Mouse (Mus musculus): ENCODE results near the gene Kcnma1. TPM values are rescaled to one million over a fixed set of nuclear protein-coding genes. Genes with fewer than 3 reads are reported as not detected.

The Kcnma1 gene
- polyA plus RNA-seq, 1 experiment from 2014 or later: 7.8 TPM

DNA sequence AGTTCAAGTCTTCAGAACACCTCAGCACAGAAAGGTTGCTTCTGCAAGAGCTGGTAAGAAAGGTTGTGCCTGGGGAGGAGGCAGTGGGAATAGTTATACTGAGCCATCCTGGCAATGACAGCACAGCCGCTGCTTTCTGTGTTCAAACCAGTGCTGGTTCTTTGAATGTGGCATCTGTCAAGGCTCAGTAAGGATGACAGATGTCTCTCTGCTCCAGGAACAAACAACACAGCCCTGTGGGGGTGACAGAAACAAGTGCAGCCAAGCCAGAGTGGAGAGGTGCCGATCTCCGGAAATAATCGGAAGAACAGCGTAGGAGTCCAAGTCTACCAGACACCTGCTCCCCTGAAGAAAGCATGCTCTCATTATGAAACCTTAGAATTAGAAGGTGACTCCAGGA is 254.7 kb downstream of the Kcnma1 start:
- Histone ChIP-seq H3K4me3 (no peak overlapping the region), H3K9me3 (no peaks in the 10 kb centered on the region), H3K4me2 (no peak overlapping the region), H3K9ac (no peak overlapping the region), H3K4me1 (no peaks in the 10 kb centered on the region), H3K27me3 (no peaks in the 10 kb centered on the region), H3K36me3 (no peaks in the 10 kb centered on the region), H3K27ac (no peak overlapping the region)
- ATAC-seq (ENCODE audit: insufficient number of reproducible peaks, low FRiP score, low TSS enrichment, low read depth): no peak
- 87% methylated on average over 5 of the region's 5 CpGs for WGBS

DNA sequence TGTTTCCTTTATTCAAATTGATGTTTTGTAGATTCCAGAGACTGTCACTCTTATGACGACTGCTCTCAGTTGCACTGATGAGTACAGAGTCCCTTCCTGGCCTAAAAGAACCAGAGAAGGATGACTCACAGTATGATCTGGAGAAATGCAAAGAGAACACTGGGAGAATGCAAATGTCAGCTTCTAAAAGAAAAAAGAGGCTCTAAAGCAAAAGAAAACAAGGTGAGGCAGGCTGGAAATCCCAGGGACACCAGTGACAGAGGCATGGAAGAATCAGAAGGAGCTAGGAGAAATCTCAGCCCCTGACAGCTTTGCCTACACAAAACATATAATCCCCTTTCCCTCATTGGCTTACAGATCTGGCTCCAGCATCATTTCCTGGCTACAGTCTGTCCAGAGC is 255.9 kb downstream of the Kcnma1 start:
- Histone ChIP-seq H3K4me2 (no peak overlapping the region), H3K27ac (no peak overlapping the region), H3K36me3 (no peaks in the 10 kb centered on the region), H3K4me3 (no peak overlapping the region), H3K9ac (no peak overlapping the region), H3K9me3 (no peaks in the 10 kb centered on the region), H3K27me3 (no peaks in the 10 kb centered on the region), H3K4me1 (no peaks in the 10 kb centered on the region)
- no peak for ATAC-seq (ENCODE audit: insufficient number of reproducible peaks, low FRiP score, low TSS enrichment, low read depth)
- 53% methylated on average over 1 of the region's 1 CpGs for WGBS

DNA sequence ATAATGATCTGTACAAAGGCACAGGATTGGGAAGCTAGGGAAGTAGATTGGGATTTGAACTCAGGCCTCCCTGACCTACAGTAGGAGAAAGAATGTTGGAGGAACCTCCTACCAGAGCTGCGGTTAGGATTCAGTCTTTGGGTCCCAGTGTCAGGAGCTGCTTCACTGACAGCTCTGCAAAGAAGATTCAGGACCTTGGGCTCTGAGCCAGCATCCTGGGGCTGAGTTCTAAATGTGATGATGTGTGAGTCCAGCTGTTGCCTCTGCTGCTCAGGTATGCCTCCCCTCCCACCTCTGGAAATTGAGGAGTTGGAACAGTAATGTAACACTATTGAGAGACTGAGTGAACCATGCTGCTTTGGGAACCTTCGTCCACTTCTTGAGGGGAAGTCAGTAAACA is 266.3 kb downstream of the Kcnma1 start:
- no peak for ATAC-seq (ENCODE audit: insufficient number of reproducible peaks, low FRiP score, low TSS enrichment, low read depth)
- Histone ChIP-seq H3K36me3 (no peaks in the 10 kb centered on the region), H3K4me1 (no peaks in the 10 kb centered on the region), H3K9me3 (no peaks in the 10 kb centered on the region), H3K27me3 (no peaks in the 10 kb centered on the region), H3K4me2 (no peak overlapping the region), H3K4me3 (no peak overlapping the region), H3K9ac (no peak overlapping the region), H3K27ac (no peak overlapping the region)
- 72% methylated on average over 2 of the region's 2 CpGs for WGBS

DNA sequence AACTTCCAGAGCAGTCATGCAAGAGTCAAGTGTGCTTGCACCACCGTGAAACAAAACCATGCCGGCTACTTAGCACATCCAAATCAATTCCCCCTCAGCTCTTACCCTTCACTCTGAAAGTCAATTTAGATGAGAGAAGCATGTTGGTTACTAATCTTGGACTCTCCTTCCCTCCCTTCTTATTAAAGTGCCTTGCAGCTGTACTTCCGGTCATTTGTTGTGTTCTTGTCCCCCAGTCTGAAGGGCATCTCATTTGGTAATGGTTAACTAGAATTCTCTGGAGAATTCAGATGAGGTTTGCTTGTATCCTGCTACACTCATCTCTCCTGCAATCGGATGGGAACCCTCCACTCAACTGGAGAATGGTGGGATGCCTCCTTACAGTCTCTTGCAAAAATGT is 267.3 kb downstream of the Kcnma1 start:
- ATAC-seq (ENCODE audit: insufficient number of reproducible peaks, low FRiP score, low TSS enrichment, low read depth): no peak
- Histone ChIP-seq H3K27ac (no peak overlapping the region), H3K4me2 (no peak overlapping the region), H3K4me1 (no peaks in the 10 kb centered on the region), H3K27me3 (no peaks in the 10 kb centered on the region), H3K36me3 (no peaks in the 10 kb centered on the region), H3K9me3 (no peaks in the 10 kb centered on the region), H3K9ac (no peak overlapping the region), H3K4me3 (no peak overlapping the region)
- WGBS: 86% methylated on average over 4 of the region's 4 CpGs

DNA sequence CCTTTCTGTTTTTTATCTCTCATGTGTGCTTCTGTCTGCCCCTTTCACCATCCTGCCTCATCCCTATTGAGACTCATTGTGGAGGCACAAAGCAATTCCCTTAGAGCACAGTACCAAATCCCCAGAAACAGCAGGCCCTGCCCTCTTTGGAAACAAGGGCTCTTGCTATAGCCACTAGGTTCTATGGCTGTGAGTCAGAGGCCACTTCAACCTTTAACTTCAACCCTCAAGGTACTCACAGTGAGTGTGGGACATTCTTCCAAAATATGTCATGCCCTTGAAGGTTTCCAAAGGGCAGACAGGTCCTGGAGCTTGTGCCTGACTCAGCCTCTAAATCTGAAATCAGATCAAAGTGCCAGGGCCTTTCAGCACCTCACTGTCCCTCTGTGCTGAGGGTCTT is 272.8 kb downstream of the Kcnma1 start:
- Histone ChIP-seq H3K4me2 (no peak overlapping the region), H3K4me1 (no peaks in the 10 kb centered on the region), H3K27ac (no peak overlapping the region), H3K4me3 (no peak overlapping the region), H3K9ac (no peak overlapping the region), H3K27me3 (no peaks in the 10 kb centered on the region), H3K9me3 (no peaks in the 10 kb centered on the region), H3K36me3 (no peaks in the 10 kb centered on the region)
- no peak for ATAC-seq (ENCODE audit: insufficient number of reproducible peaks, low FRiP score, low TSS enrichment, low read depth)

DNA sequence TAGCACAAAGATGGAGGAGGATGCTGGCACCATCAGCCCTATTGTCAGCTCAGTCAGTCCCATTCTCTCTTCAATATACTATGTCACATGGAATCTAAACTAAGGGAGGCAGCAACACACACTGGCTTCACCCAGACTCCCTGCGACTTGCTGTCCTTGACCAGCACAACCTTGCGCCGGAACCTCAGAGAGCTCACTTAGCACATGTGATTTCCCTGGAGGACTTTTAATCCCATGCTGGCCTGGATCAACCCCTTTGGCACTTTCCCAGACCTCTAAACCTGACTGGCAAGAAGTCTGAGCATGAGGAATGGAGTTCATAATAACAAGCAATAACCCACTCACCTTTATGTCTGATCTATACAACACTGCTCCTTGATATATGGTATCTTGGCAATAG is 280.1 kb downstream of the Kcnma1 start:
- H3K4me3 ChIP-seq: no peak overlapping the region
- no peaks in the 10 kb centered on the region for H3K4me1 ChIP-seq
- 91% methylated on average over 3 of the region's 3 CpGs for WGBS
- no peak overlapping the region for H3K27ac ChIP-seq
- no peaks in the 10 kb centered on the region for H3K9me3 ChIP-seq
- no peaks in the 10 kb centered on the region for H3K36me3 ChIP-seq
- no peaks in the 10 kb centered on the region for H3K27me3 ChIP-seq
- no peak overlapping the region for H3K4me2 ChIP-seq
- ATAC-seq (ENCODE audit: insufficient number of reproducible peaks, low FRiP score, low TSS enrichment, low read depth): no peak
- H3K9ac ChIP-seq: no peak overlapping the region

DNA sequence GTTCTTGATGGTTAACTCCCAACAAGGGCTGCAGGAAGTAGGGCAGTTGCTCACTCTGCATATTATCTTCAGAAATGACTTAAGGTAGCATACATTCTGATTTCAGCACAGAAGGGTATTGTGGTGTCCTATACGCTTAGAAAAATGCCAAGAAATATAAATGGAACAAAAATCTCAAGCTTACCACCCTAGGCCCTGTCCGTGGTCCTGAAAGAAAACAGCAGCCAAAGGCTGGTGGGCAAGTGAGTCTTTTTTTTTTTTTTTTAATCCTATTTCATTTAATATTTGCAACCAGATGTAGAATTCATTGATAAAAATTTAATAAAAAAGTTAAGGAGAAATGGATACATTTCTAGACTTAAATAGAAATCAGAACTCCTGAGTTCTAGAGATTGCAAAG is 284.9 kb downstream of the Kcnma1 start:
- H3K4me3 ChIP-seq: no peak overlapping the region
- H3K36me3 ChIP-seq: no peaks in the 10 kb centered on the region
- H3K4me2 ChIP-seq: no peak overlapping the region
- H3K4me1 ChIP-seq: no peaks in the 10 kb centered on the region
- 0 out of 2 replicates have a peak, but pooled peaks cover 3% of the 10 kb centered on the region for H3K27me3 ChIP-seq
- no peaks in the 10 kb centered on the region for H3K9me3 ChIP-seq
- WGBS: 50% methylated on average over 2 of the region's 2 CpGs
- H3K27ac ChIP-seq: no peak overlapping the region
- ATAC-seq (ENCODE audit: insufficient number of reproducible peaks, low FRiP score, low TSS enrichment, low read depth): no peak
- no peak overlapping the region for H3K9ac ChIP-seq

DNA sequence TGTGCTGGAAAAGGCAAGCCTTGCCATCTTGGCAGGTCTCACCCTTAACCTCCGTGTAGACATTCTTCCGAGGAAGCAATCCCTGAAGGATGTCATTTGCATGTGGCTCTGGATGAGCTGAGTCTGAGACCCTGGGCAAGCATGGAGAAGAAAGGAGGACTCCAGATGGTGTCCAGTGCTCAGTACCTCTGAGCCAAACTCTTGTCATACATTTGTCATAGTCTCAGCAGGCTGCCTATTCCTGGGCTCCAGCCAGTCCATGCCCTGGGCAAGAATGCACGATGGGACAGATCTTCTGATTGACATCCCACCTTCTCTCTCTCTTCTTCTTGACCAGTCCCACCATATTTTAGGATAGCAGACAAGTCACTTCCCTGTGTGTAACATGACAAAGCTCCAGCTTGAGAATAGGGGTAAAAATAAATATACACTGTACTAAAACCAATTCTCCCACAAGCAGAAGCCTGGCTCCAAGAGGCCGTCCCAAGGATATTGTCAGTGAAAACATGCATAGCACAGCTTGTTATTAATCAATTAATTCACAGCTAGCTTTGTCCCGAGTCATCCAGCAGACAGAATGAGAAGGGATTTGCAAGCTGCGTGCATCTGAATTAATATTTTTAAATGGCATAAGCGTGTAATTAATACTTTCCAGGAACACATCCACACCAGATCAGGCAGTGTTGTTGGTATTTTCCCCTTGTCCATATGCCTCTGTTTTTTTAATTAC is 290.4 kb downstream of the Kcnma1 start:
- H3K4me1 ChIP-seq: no peaks in the 10 kb centered on the region
- H3K27ac ChIP-seq: no peak overlapping the region
- no peaks in the 10 kb centered on the region for H3K9me3 ChIP-seq
- H3K36me3 ChIP-seq: no peaks in the 10 kb centered on the region
- H3K9ac ChIP-seq: no peak overlapping the region
- H3K4me2 ChIP-seq: no peak overlapping the region
- H3K27me3 ChIP-seq: 0 out of 2 replicates have a peak, but pooled peaks cover 8% of the 10 kb centered on the region
- 76% methylated on average over 7 of the region's 7 CpGs for WGBS
- no peak for ATAC-seq (ENCODE audit: insufficient number of reproducible peaks, low FRiP score, low TSS enrichment, low read depth)
- H3K4me3 ChIP-seq: no peak overlapping the region

DNA sequence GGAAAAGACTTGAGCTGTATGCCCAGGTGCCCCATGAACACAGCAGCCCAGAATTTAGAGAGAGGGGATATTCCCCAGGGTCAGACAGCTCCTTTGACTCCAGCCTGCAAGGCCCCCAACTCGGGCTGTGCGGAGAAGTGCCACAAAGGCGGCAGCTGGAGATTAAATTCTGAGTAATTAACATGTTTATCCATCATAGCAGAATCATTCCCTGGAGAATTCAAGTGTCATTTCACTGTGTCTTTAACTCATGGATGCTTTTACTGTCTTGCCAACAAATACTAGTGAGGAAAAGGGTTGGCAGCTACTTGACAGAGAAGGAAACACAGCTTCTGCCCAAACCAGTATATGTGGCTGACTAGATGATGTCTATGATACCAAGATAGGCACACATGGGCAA is 295.0 kb downstream of the Kcnma1 start:
- Histone ChIP-seq H3K27me3 (peaks cover 11% of the 10 kb centered on the region), H3K9me3 (no peaks in the 10 kb centered on the region), H3K4me1 (peaks cover 5% of the 10 kb centered on the region; the same call in 1 of the 2 replicates), H3K36me3 (no peaks in the 10 kb centered on the region), H3K4me3 (no peak overlapping the region), H3K9ac (no peak overlapping the region), H3K27ac (no peak overlapping the region), H3K4me2 (no peak overlapping the region)
- no peak for ATAC-seq (ENCODE audit: insufficient number of reproducible peaks, low FRiP score, low TSS enrichment, low read depth)
- 82% methylated on average over 3 of the region's 3 CpGs for WGBS

DNA sequence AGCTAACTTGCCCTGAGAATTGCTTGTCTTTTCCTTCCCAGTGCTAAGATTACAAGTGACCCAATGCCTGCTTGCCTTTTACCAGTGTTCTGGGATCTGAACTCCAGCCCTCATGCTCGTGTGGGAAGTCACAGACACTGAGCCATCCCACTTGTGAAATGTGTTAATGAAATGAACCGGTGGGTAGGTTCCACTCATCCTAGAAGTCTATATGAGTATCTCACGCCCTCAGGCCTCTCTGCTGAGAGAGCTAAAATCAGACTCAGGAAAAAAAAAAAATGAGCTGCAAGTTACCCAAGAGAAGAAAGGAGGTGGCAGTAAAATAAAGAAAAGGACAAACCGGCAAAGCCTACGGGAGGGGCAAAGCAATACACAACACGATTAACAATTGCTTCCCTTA is 295.6 kb downstream of the Kcnma1 start:
- H3K4me3 ChIP-seq: no peak overlapping the region
- H3K4me1 ChIP-seq: peaks cover 5% of the 10 kb centered on the region; the same call in 1 of the 2 replicates
- H3K9me3 ChIP-seq: no peaks in the 10 kb centered on the region
- H3K36me3 ChIP-seq: no peaks in the 10 kb centered on the region
- no peak overlapping the region for H3K4me2 ChIP-seq
- no peak overlapping the region for H3K9ac ChIP-seq
- 76% methylated on average over 6 of the region's 6 CpGs for WGBS
- H3K27me3 ChIP-seq: peaks cover 11% of the 10 kb centered on the region
- no peak overlapping the region for H3K27ac ChIP-seq
- ATAC-seq (ENCODE audit: insufficient number of reproducible peaks, low FRiP score, low TSS enrichment, low read depth): no peak

DNA sequence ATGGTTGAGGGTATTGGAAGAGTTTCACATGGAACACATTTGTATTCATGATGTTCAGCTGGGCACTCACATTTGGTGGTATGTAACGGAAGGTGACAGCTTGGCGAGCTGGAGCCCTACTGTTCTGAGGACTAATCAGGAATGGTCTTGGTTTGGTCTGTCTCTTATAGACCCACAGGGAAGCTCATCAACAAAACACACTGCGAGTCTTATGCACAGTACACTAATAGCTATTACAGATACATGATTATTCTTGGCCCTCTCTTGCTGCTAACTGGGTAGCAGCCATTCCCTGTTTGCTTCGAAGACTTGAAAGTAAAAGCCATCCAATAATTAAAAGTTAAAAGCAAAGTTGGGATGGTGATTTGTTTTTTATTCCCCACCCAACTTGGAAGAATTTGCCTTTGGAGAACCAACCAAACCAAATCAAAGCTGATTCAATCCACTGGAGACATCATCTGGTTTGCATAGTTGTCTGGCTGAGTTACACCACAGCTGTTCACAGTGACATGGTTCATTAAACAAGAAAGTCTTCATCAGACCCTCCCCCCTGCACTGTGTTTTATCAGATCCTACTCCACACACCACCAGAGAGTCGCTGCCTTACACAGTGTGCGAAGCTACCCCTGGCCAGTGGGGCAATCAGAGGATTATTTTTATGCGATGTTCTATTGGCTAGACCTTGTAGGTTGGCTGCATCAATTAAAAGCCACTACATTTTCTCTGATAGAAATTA is 299.7 kb downstream of the Kcnma1 start:
- no peak for ATAC-seq (ENCODE audit: insufficient number of reproducible peaks, low FRiP score, low TSS enrichment, low read depth)
- WGBS: 68% methylated on average over 7 of the region's 7 CpGs

DNA sequence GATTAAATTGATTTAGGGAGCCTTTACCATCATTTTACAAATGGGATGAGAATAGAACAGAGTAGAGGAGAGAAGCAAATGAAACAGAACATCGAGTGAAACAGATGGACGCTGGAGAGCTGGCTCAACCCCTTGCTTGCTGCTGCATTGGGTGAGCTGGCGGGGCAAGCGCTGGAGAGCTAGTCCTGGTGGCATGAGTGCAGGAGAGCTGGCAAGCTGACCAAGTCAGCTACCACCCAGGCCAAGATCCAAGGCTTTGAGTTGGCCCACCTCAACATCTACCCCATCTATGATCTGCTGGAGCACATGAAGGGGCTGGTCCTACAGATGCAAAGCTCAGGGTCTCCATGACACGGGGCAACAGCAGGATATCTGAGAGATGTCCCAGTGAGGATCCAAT is 301.4 kb downstream of the Kcnma1 start:
- Histone ChIP-seq H3K27me3 (peaks cover 14% of the 10 kb centered on the region), H3K9me3 (no peaks in the 10 kb centered on the region), H3K4me2 (no peak overlapping the region), H3K4me1 (peaks cover 9% of the 10 kb centered on the region; the same call in 1 of the 2 replicates), H3K27ac (no peak overlapping the region), H3K36me3 (no peaks in the 10 kb centered on the region), H3K4me3 (no peak overlapping the region), H3K9ac (no peak overlapping the region)
- WGBS: 53% methylated on average over 5 of the region's 5 CpGs
- no peak for ATAC-seq (ENCODE audit: insufficient number of reproducible peaks, low FRiP score, low TSS enrichment, low read depth)

More for the DNA sequence above, 299.7 kb downstream of the Kcnma1 start:
- H3K27ac ChIP-seq: no peak overlapping the region
- no peak overlapping the region for H3K4me2 ChIP-seq
- H3K27me3 ChIP-seq: peaks cover 11% of the 10 kb centered on the region
- H3K4me1 ChIP-seq: peaks cover 9% of the 10 kb centered on the region; the same call in 1 of the 2 replicates
- H3K9ac ChIP-seq: no peak overlapping the region
- no peaks in the 10 kb centered on the region for H3K9me3 ChIP-seq
- H3K36me3 ChIP-seq: no peaks in the 10 kb centered on the region
- H3K4me3 ChIP-seq: no peak overlapping the region
